Mouse (Mus musculus): ENCODE results near the gene Ube2u.
"Not testable (repeated sequence)": the region's sequence is repeated elsewhere in the genome, so short reads cannot be mapped to it uniquely, and the experiment has no call there.

Ube2u gene

GRCm38 (mm10) chr4:100478592-100479321 is at the start of gene Ube2u:
TSS of gene Ube2u (plus strand) at chr4:100478849.
- DNase-seq (ENCODE audit: low spot score), result no peak

DNA sequence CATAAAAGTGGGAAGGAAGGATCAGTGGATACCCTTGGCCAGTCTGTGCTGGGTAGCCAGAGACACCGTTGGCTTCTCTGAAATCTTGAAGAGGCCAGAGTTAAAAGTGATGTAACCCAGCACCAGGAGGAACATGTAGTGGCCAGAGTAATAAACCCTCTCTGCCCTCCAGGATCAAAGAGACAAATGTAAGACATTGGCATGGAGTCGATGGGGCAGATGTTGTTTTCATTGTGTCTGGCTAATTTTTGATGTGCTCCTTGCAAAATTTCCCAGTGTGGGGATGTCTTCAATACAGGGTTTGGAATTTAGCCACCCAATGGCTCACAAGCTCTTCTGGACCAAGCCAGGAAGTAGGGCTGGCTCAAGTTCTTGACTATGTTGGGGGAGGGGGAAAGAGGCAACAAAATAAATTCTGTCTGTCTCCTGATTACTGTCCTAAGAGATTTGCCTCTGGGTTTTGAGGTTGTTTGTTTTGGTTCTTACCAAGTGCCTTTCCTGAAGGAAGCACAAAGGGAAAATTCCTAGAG is 49.2 kb upstream of the Ube2u start:
- no peak for DNase-seq (ENCODE audit: low spot score)

- DNase-seq (ENCODE audit: low spot score), result no peak
Measured at GRCm38 (mm10) chr4:100435281-100436168, 43.1 kb upstream of the Ube2u start.

- DNase-seq (ENCODE audit: low spot score), result no peak
Measured at GRCm38 (mm10) chr4:100436169-100436547, 42.5 kb upstream of the Ube2u start.

DNA sequence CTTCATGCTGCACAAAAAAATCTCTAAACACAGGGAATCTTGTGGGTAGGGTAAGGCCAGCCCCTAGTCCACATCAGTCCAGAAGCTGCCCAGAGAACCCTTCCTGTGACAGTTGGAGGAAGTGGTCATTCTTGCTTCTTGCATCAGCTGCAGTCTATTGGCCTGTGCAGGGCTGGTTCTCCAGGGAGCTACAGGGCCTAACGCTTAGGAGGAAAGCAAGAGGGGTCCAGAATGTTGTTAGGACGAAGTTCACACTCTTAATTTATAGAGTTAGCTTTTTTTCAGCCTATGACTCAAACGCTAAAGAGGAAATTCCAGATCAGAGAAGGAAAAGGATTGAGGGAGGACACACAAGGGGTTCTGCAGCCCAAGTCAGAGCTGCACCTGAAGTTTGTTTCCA is 31.8 kb upstream of the Ube2u start:
- no peak for DNase-seq (ENCODE audit: low spot score)

DNA sequence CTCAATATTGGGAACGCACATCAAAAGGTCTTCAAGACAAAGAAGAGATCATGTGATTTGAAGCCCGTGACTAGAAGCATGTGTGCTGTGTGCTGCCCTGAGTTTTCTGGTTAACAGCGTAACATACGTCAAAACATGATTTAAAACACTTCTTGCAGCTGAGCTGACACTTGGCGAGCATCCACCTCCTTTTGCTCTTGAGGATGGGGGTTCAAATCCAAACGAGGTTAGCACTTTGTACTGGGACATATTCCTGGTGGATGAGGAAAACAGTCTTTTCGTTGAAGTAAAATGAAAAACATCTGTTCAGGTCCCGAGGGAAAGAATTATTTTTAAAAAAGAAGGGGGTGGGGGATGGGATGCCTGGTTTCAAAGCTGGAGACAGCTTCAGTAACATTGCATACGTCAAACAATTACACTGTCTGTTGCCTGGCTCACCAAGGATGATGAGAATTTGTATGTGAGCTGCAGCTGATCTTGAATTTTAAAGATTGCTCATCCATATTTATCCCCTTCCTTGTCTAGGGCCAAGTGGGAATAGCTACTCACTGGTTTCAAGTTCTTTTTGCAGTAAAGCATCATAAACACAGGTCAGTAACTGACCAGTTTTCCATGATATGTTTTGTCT is 16.0 kb upstream of the Ube2u start:
- DNase-seq (ENCODE audit: low spot score), result no peak

GRCm38 (mm10) chr4:100488447-100488846 is 9.8 kb downstream of the Ube2u start:
- DNase-seq (ENCODE audit: low spot score), result no peak

GRCm38 (mm10) chr4:100495176-100495575 is 16.5 kb downstream of the Ube2u start:
- DNase-seq (ENCODE audit: low spot score), result no peak

- no peak for DNase-seq (ENCODE audit: low spot score)
Measured at GRCm38 (mm10) chr4:100496521-100496920, 17.9 kb downstream of the Ube2u start.

- no peak for DNase-seq (ENCODE audit: low spot score)
Measured at GRCm38 (mm10) chr4:100498192-100498591, 19.5 kb downstream of the Ube2u start.

DNA sequence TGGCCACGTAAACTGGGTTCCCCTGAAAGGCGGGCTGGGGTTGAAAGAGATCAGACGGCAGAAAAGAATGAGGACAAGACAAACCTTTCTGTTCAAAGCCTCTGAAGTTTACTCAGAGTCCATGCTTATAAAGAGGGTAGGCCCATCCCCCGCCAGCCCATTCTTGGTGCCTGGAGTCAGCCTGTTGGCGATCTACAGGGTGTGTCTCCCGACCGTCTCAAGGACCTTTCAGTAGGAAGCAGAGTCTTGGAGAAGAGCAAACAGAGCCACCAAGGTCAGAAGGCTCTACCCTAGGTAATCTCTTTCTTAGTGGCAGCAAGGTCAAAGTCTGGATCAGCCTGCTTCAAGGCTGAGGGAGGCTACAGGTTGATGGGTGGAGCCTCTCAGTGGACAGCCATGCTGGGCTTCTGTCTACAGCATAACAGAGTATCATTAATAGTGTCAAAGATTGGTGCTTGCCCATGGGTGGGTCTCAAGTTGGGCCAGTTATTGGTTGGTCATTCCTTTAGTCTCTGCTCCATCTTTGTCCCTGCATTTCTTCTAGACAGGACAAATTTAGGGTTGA is 20.5 kb downstream of the Ube2u start:
- not testable (repeated sequence) for DNase-seq (ENCODE audit: low spot score)

- DNase-seq (ENCODE audit: low spot score), result no peak
Measured at GRCm38 (mm10) chr4:100503337-100503736, 24.7 kb downstream of the Ube2u start.

- no peak for DNase-seq (ENCODE audit: low spot score)
Measured at GRCm38 (mm10) chr4:100517646-100518045, 39.0 kb downstream of the Ube2u start.

DNA sequence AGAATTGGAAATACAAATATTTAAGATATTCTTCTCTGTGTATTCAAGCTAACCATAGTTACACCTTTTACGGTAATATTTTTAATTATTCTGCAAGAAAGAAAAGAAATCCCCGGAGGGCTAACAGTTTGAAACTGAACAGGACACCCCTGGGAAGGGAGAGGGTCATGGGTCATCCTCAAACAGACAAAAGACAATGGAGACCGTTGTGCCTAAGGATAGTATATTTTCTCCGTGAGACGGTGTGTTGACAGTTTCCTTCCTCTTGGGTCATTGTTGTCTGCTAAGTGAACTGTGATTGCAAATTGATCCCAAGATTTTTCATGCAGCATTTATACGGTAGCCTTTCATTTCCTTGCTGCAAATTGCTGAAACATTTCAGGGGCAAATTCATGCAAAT is 43.9 kb downstream of the Ube2u start:
- no peak for DNase-seq (ENCODE audit: low spot score)

DNA sequence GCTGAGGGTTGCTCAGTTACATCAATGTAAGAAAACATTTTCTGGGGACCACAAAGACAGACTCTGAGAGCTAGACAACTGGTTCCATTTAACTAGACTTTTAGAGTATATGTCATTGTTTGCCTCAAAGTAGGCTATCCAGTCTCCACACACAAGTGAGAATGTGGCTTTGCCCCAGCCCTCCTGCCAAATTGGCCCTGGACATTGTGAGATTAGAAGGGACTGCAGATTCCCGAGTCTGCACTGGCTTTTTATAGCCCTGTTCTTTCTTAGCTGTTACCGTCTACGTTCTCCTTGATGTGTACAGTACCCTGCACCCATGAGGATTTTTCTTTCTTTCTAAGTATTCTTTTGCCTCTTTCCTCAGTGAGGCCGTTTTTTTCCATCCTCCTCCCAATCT is 46.1 kb downstream of the Ube2u start:
- DNase-seq (ENCODE audit: low spot score), result no peak

GRCm38 (mm10) chr4:100526296-100526695 is 47.6 kb downstream of the Ube2u start:
- DNase-seq (ENCODE audit: low spot score), result no peak

DNA sequence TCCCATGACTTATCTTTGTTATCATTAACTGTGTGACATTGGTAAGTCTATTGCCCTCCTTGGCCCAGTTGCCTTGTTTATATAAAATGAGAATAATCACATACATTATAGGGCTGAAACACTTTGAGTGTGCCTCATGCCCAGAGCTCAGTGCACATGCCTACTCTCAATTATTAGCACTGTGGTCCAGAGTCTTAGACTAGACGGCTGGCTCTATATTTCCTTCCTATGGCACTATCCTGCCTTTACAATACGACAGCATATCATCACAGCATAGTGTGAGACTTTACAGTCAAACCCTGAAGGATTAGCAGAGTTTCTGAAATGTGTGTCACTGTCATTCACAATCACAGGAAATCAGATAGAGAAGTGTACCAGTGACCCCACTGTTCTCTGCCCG is 48.4 kb downstream of the Ube2u start:
- no peak for DNase-seq (ENCODE audit: low spot score)

DNA sequence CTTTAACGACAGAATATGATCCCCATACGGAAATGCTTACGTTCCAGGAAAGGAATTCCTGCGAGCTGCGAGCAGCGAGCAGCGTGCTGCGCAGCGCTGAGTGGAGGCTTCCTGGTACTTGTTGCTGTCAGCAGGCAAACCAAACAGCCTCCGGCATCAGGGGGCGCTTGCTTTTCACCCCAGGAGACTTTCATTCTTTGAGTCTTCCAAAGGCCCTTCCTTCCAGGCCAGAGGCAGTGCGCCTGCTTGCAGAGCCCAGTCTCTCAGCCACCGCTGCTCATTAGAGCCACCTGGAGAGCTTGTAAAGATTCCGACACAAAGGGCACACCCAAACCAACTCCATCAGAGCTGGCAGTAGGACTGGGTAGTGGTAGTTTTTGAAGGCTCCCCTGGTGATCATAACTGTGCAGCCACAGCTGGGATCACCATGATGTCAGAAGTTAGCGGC is 48.9 kb downstream of the Ube2u start:
- DNase-seq (ENCODE audit: low spot score), result no peak

DNA sequence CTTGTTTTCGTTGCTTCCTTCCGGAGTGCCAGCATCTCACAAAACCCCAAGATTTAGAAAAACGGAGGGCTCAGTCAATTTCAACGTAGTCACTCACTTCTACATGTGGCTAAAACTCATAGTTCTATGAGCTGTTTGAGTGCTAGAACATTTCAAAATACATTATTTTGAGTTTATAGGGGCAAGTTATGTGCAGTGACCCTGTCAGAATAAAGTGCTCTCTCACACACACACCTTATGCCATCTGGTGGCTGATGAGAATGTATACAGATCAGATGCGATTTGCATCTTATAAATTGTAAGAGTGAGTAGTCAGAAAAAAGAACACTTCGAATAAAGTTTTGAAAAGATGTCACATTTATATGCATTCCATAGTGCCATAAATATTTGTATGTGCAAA is 55.0 kb downstream of the Ube2u start:
- DNase-seq (ENCODE audit: low spot score), result no peak

DNA sequence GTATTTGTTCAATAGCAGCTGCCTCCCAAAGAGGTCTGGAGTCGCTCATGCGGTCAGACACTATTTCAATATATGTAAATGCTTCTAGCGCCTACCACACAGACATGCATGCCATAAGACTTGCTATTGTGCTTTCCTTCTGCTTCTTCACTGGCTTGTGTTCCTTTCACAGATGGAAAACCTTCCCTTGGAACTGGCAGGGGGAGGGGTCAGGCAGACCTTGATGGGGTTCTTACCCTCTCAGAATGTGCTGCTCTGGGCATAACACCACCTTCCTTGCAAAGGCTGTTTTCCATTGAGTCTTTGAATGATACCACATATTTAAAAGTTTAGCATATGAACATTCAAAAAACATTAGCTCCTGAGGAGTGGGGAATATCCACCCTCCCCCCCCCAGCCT is 56.3 kb downstream of the Ube2u start:
- no peak for DNase-seq (ENCODE audit: low spot score)

DNA sequence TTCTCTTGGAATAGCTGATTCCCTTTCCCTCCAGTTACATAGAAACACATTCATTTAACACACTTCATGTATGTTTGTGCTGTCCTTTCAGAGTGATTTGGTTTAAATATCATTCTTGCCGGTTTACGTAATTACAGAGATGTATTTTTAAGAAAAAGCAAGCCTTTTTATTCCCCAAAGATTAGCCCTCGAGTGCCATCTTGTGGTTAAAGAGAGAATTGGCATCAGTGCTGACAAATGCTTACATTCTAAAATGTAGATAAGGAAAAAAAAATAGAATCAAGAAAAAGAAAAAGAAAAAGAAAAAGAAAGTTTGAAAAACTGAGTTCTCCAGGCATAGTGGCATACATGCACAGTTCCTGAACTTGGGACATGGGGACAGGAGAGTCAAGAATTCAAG is 59.2 kb downstream of the Ube2u start:
- DNase-seq (ENCODE audit: low spot score), result no peak

- no peak for DNase-seq (ENCODE audit: low spot score)
Measured at GRCm38 (mm10) chr4:100539483-100539882, 60.8 kb downstream of the Ube2u start.

Measured in ovary, postnatal 10 days (tissue).